Mouse (Mus musculus): Measurements from ENCODE around the gene Myh10. TPM values are rescaled to one million over a fixed set of nuclear protein-coding genes. Genes with fewer than 3 reads are reported as not detected.

The Myh10 gene
- polyA plus RNA-seq, 1 experiment from 2014 or later, result 81.1 TPM

DNA sequence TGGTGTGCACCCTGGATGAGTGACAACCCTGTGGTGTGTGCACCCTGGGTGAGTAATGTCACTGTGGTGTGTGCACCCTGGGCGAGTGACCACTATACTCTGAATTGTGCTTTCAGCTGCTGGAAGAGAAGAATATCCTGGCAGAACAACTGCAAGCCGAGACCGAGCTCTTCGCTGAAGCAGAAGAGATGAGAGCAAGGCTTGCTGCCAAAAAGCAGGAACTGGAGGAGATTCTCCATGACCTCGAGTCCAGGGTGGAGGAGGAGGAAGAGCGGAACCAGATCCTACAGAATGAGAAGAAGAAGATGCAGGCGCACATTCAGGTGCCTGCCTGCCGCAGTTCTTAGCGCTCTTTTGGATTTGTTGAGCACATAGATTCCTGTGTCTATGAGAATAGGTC lies 95.9 kb downstream of the Myh10 start:
- WGBS, result 86% methylated on average over 9 of the region's 9 CpGs
- ATAC-seq (replicated peaks; ENCODE audit: extremely low read depth, insufficient read depth, low FRiP score), result no peak

GRCm38 (mm10) chr11:68790720-68791119 lies 99.4 kb downstream of the Myh10 start:
- ATAC-seq (replicated peaks; ENCODE audit: extremely low read depth, insufficient read depth, low FRiP score), result no peak
- Histone ChIP-seq H3K27ac (ENCODE audit: low read length) (no peak overlapping the region), H3K9me3 (replicated peaks; ENCODE audit: control insufficient read depth, low read length) (no peaks in the 10 kb centered on the region), H3K9ac (ENCODE audit: low read length) (no peak overlapping the region), H3K36me3 (ENCODE audit: control insufficient read depth, insufficient read depth) (peaks cover 89% of the 10 kb centered on the region), H3K27me3 (ENCODE audit: control insufficient read depth, insufficient read depth, low read length) (no peaks in the 10 kb centered on the region), H3K4me2 (ENCODE audit: low read depth, low read length) (no peak overlapping the region), H3K4me1 (ENCODE audit: control insufficient read depth, insufficient read depth, low read length) (no peaks in the 10 kb centered on the region), H3K4me3 (ENCODE audit: low read length) (no peak overlapping the region)
- WGBS, result 90% methylated on average over 10 of the region's 10 CpGs

More for the DNA sequence above, 95.9 kb downstream of the Myh10 start:
- Histone ChIP-seq H3K9me3 (replicated peaks; ENCODE audit: control insufficient read depth, low read length) (no peaks in the 10 kb centered on the region), H3K4me1 (ENCODE audit: control insufficient read depth, insufficient read depth, low read length) (no peaks in the 10 kb centered on the region), H3K27me3 (ENCODE audit: control insufficient read depth, insufficient read depth, low read length) (no peaks in the 10 kb centered on the region), H3K4me2 (ENCODE audit: low read depth, low read length) (no peak overlapping the region), H3K4me3 (ENCODE audit: low read length) (no peak overlapping the region), H3K27ac (ENCODE audit: low read length) (no peak overlapping the region), H3K36me3 (ENCODE audit: control insufficient read depth, insufficient read depth) (peaks cover 78% of the 10 kb centered on the region), H3K9ac (ENCODE audit: low read length) (no peak overlapping the region)

GRCm38 (mm10) chr11:68791794-68792193 lies 100.4 kb downstream of the Myh10 start:
- Histone ChIP-seq H3K4me1 (ENCODE audit: control insufficient read depth, insufficient read depth, low read length) (no peaks in the 10 kb centered on the region), H3K9ac (ENCODE audit: low read length) (no peak overlapping the region), H3K9me3 (replicated peaks; ENCODE audit: control insufficient read depth, low read length) (no peaks in the 10 kb centered on the region), H3K36me3 (ENCODE audit: control insufficient read depth, insufficient read depth) (peaks cover 90% of the 10 kb centered on the region), H3K27me3 (ENCODE audit: control insufficient read depth, insufficient read depth, low read length) (no peaks in the 10 kb centered on the region), H3K27ac (ENCODE audit: low read length) (no peak overlapping the region), H3K4me3 (ENCODE audit: low read length) (no peak overlapping the region), H3K4me2 (ENCODE audit: low read depth, low read length) (no peak overlapping the region)
- ATAC-seq (replicated peaks; ENCODE audit: extremely low read depth, insufficient read depth, low FRiP score), result no peak
- 89% methylated on average over 9 of the region's 9 CpGs for WGBS

DNA sequence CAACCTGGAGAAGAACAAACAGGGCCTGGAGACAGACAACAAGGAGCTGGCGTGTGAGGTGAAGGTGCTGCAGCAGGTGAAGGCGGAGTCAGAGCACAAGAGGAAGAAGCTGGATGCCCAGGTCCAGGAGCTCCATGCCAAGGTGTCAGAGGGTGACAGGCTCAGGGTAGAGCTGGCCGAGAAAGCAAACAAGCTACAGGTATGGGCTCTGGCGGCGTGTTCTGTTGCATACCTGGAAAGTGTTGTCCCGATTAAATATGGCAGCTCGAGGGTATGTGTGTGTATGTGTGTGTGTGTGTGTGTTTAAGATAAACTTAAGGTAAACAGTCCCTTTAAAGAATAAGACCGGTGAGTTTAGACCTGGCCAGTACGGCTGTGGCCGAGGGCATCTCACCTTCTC lies 106.9 kb downstream of the Myh10 start:
- H3K4me2 ChIP-seq (ENCODE audit: low read depth, low read length), result no peak overlapping the region
- no peak overlapping the region for H3K27ac ChIP-seq (ENCODE audit: low read length)
- H3K9ac ChIP-seq (ENCODE audit: low read length), result no peak overlapping the region
- no peak overlapping the region for H3K4me3 ChIP-seq (ENCODE audit: low read length)
- WGBS, result 90% methylated on average over 10 of the region's 10 CpGs
- H3K36me3 ChIP-seq (ENCODE audit: control insufficient read depth, insufficient read depth), result peaks cover 87% of the 10 kb centered on the region
- no peak for ATAC-seq (replicated peaks; ENCODE audit: extremely low read depth, insufficient read depth, low FRiP score)
- H3K9me3 ChIP-seq (replicated peaks; ENCODE audit: control insufficient read depth, low read length), result no peaks in the 10 kb centered on the region
- H3K27me3 ChIP-seq (ENCODE audit: control insufficient read depth, insufficient read depth, low read length), result no peaks in the 10 kb centered on the region
- no peaks in the 10 kb centered on the region for H3K4me1 ChIP-seq (ENCODE audit: control insufficient read depth, insufficient read depth, low read length)

DNA sequence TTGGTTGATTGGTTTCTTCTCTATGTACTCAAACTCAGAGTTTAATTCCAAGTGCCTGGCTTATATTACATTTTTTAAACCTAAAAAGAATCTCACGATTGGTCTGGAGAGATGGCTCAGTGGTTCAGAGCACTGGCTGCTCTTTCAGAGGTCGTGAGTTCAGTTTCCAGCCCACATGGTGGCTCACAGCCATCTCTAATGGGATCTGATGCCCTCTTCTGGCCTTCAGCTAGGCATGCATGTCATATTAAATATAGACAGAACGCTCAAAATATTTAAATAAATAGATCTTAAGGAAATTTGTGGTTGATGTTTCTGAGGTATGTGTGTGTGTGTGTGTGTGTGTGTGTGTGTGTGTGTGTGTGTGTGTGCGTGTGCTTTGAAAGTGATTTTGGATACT lies 113.8 kb downstream of the Myh10 start:
- 56% methylated on average over 4 of the region's 4 CpGs for WGBS
- H3K27ac ChIP-seq (ENCODE audit: low read length), result no peak overlapping the region
- H3K27me3 ChIP-seq (ENCODE audit: control insufficient read depth, insufficient read depth, low read length), result no peaks in the 10 kb centered on the region
- H3K36me3 ChIP-seq (ENCODE audit: control insufficient read depth, insufficient read depth), result peaks cover 87% of the 10 kb centered on the region
- H3K9me3 ChIP-seq (replicated peaks; ENCODE audit: control insufficient read depth, low read length), result no peaks in the 10 kb centered on the region
- H3K4me2 ChIP-seq (ENCODE audit: low read depth, low read length), result no peak overlapping the region
- no peak overlapping the region for H3K9ac ChIP-seq (ENCODE audit: low read length)
- H3K4me3 ChIP-seq (ENCODE audit: low read length), result no peak overlapping the region
- no peak for ATAC-seq (replicated peaks; ENCODE audit: extremely low read depth, insufficient read depth, low FRiP score)
- H3K4me1 ChIP-seq (ENCODE audit: control insufficient read depth, insufficient read depth, low read length), result no peaks in the 10 kb centered on the region

DNA sequence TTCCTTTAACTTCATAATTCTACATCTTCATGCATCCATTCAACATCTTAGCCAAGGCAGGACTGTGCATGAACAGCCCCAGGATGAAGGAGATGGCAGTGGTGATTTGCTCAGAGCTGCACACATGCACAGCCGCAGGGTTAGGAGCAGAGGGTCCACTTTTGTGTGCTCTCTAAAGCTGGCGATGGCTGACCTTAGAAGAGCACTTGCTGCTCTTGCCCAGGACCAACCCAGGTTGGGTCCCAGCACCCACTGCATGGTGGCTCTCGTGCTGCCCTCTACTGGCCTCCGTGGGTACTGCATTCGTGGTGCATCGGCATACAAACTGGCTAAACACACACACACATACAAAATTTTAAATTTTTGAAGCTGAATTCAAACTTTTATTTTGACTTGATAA lies 116.4 kb downstream of the Myh10 start:
- Histone ChIP-seq H3K9ac (ENCODE audit: low read length) (no peak overlapping the region), H3K27ac (ENCODE audit: low read length) (no peak overlapping the region), H3K9me3 (replicated peaks; ENCODE audit: control insufficient read depth, low read length) (no peaks in the 10 kb centered on the region), H3K36me3 (ENCODE audit: control insufficient read depth, insufficient read depth) (peaks cover 86% of the 10 kb centered on the region), H3K4me1 (ENCODE audit: control insufficient read depth, insufficient read depth, low read length) (no peaks in the 10 kb centered on the region), H3K4me3 (ENCODE audit: low read length) (no peak overlapping the region), H3K4me2 (ENCODE audit: low read depth, low read length) (no peak overlapping the region), H3K27me3 (ENCODE audit: control insufficient read depth, insufficient read depth, low read length) (no peaks in the 10 kb centered on the region)
- WGBS, result 37% methylated on average over 6 of the region's 6 CpGs
- no peak; the same call in 1 of the 2 replicates for ATAC-seq (replicated peaks; ENCODE audit: extremely low read depth, insufficient read depth, low FRiP score)

DNA sequence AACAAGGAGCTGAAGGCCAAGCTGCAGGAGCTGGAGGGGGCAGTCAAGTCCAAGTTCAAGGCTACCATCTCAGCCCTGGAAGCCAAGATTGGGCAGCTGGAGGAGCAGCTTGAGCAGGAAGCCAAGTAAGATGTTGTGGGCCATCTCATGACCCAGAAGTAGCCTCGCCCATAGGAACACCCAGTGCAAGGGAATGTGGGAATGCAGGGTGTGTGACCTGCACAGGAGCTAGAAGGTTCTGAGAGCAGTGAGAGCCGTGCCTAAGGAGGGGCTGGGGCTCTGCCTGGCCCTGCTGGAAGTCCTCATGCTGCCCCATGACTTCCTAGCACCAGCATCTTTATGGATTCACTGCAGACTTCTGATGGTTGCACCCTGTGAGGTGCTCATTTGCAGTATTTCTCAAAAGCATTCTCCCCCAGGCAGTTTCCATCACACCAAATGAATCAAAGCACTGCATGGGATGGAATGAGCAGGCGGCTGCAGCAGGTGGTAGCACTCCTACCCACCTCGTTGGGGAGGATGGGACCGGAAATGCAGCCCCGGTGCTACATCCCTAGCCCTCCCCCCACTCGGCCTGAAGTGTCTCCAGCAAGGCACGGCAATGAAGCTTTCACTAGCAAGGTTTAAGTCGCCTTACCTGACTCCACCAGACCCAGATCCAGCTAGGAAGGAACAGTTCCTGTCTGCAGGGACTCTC lies 120.7 kb downstream of the Myh10 start:
- no peaks in the 10 kb centered on the region for H3K4me1 ChIP-seq (ENCODE audit: control insufficient read depth, insufficient read depth, low read length)
- no peak overlapping the region for H3K4me3 ChIP-seq (ENCODE audit: low read length)
- H3K9ac ChIP-seq (ENCODE audit: low read length), result no peak overlapping the region
- no peak overlapping the region for H3K4me2 ChIP-seq (ENCODE audit: low read depth, low read length)
- no peak for ATAC-seq (replicated peaks; ENCODE audit: extremely low read depth, insufficient read depth, low FRiP score)
- no peaks in the 10 kb centered on the region for H3K9me3 ChIP-seq (replicated peaks; ENCODE audit: control insufficient read depth, low read length)
- H3K27me3 ChIP-seq (ENCODE audit: control insufficient read depth, insufficient read depth, low read length), result no peaks in the 10 kb centered on the region
- no peak overlapping the region for H3K27ac ChIP-seq (ENCODE audit: low read length)
- H3K36me3 ChIP-seq (ENCODE audit: control insufficient read depth, insufficient read depth), result peaks cover 82% of the 10 kb centered on the region
- WGBS, result 87% methylated on average over 9 of the region's 9 CpGs

DNA sequence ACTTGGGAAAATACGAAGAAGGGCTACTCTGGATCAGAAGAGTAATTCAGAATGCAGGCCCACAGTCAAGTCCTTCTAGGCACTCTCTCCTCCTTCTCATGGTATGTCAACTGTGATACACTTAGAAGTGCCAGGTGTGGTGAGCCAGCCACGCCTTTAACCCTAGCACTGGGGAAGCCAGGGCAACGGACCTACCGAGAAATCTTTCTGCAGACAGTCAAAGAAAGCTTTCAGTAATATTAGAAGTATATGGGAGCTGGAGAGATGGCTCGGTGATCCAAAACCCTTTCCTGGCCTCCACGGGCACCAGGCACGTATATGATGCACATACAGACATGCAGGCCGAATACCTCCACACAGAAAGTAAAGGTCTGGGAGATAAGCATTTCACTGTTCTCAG lies 127.1 kb downstream of the Myh10 start:
- Histone ChIP-seq H3K27ac (ENCODE audit: low read length) (no peak overlapping the region), H3K27me3 (ENCODE audit: control insufficient read depth, insufficient read depth, low read length) (no peaks in the 10 kb centered on the region), H3K9ac (ENCODE audit: low read length) (no peak overlapping the region), H3K36me3 (ENCODE audit: control insufficient read depth, insufficient read depth) (peaks cover 52% of the 10 kb centered on the region), H3K4me2 (ENCODE audit: low read depth, low read length) (no peak overlapping the region), H3K4me1 (ENCODE audit: control insufficient read depth, insufficient read depth, low read length) (no peaks in the 10 kb centered on the region), H3K4me3 (ENCODE audit: low read length) (no peak overlapping the region), H3K9me3 (replicated peaks; ENCODE audit: control insufficient read depth, low read length) (no peaks in the 10 kb centered on the region)
- 83% methylated on average over 8 of the region's 8 CpGs for WGBS
- ATAC-seq (replicated peaks; ENCODE audit: extremely low read depth, insufficient read depth, low FRiP score), result no peak

GRCm38 (mm10) chr11:68819226-68819805 lies 128.0 kb downstream of the Myh10 start:
- no peak overlapping the region for H3K4me3 ChIP-seq (ENCODE audit: low read length)
- H3K9ac ChIP-seq (ENCODE audit: low read length), result no peak overlapping the region
- H3K27me3 ChIP-seq (ENCODE audit: control insufficient read depth, insufficient read depth, low read length), result no peaks in the 10 kb centered on the region
- no peaks in the 10 kb centered on the region for H3K9me3 ChIP-seq (replicated peaks; ENCODE audit: control insufficient read depth, low read length)
- peaks cover 46% of the 10 kb centered on the region for H3K36me3 ChIP-seq (ENCODE audit: control insufficient read depth, insufficient read depth)
- no peak overlapping the region for H3K27ac ChIP-seq (ENCODE audit: low read length)
- 81% methylated on average over 14 of the region's 14 CpGs for WGBS
- ATAC-seq (replicated peaks; ENCODE audit: extremely low read depth, insufficient read depth, low FRiP score), result no peak
- H3K4me2 ChIP-seq (ENCODE audit: low read depth, low read length), result no peak overlapping the region
- no peaks in the 10 kb centered on the region for H3K4me1 ChIP-seq (ENCODE audit: control insufficient read depth, insufficient read depth, low read length)

Measured in heart, embryonic 16.5 days (tissue).